Mouse (Mus musculus) embryonic facial prominence, embryonic 11.5 days (tissue): ENCODE data around the gene Acsm4. TPM values are rescaled to one million over a fixed set of nuclear protein-coding genes. Genes with fewer than 3 reads are reported as not detected.
"Not testable (repeated sequence)": the region's sequence is repeated elsewhere in the genome, so short reads cannot be mapped to it uniquely, and the experiment has no call there.

Experiments
- ATAC-seq: fragments of 200-750 bp; cut with Nextera tagmentation; replicated peaks from 2 replicates; pipeline ENCODE4 v1.8.0; 2017; ENCODE audit warnings: low read depth; ENCODE audit not compliant: insufficient number of reproducible peaks, low FRiP score, low TSS enrichment
- DNase-seq: peaks from one replicate; pipeline ENCODE4 v3.0.0-alpha.2; 2015; ENCODE audit warnings: low spot score
- H3K27ac ChIP-seq: fragments of 300-500 bp; sonication (generic); replicated peaks from 2 replicates; pipeline ENCODE4 v1.5.1; 2014; ENCODE audit warnings: mild to moderate bottlenecking, low read depth, low read length, control low read depth
- H3K27me3 ChIP-seq: fragments of 300-500 bp; sonication (generic); 2 replicates; pipeline ENCODE4 v1.6.1; 2014; ENCODE audit warnings: mild to moderate bottlenecking, low read length, moderate library complexity, mixed read lengths; ENCODE audit not compliant: control insufficient read depth, insufficient read depth
- H3K36me3 ChIP-seq: fragments of 300-500 bp; sonication (generic); replicated peaks from 2 replicates; pipeline ENCODE4 v1.6.1; 2014; ENCODE audit warnings: low read depth, mild to moderate bottlenecking, low read length, moderate library complexity, mixed read lengths; ENCODE audit not compliant: control insufficient read depth, insufficient read depth
- H3K4me1 ChIP-seq: fragments of 300-500 bp; sonication (generic); 2 replicates; pipeline ENCODE4 v1.6.1; 2014; ENCODE audit warnings: low read length, mixed read lengths; ENCODE audit not compliant: control insufficient read depth, insufficient read depth
- H3K4me2 ChIP-seq: fragments of 300-500 bp; sonication (generic); 2 replicates; pipeline ENCODE4 v1.6.1; 2014; ENCODE audit warnings: low read depth, mild to moderate bottlenecking, control low read depth, low read length, moderate library complexity
- H3K4me3 ChIP-seq: fragments of 300-500 bp; sonication (generic); 2 replicates; pipeline ENCODE4 v1.5.1; 2014; ENCODE audit warnings: low read depth, low read length, control low read depth
- H3K9ac ChIP-seq: fragments of 300-500 bp; sonication (generic); replicated peaks from 2 replicates; pipeline ENCODE4 v1.6.1; 2014; ENCODE audit warnings: mild to moderate bottlenecking, control low read depth, low read length
- H3K9me3 ChIP-seq: fragments of 300-500 bp; sonication (generic); replicated peaks from 2 replicates; pipeline ENCODE4 v1.6.1; 2016; ENCODE audit warnings: mild to moderate bottlenecking, low read length, inconsistent platforms, mixed read lengths; ENCODE audit not compliant: control insufficient read depth
- WGBS: fragments of 180-500 bp; shearing (Covaris S2); extraction: QIAGEN DNeasy Blood & Tissue Kit; methylation state at CpG from one replicate; pipeline ENCODE4 v1.1.7; 2014; 5-methylcytosine and 5-hydroxymethylcytosine counted together
- polyA plus RNA-seq: library from polyadenylated mRNA; unstranded; fragments of >200 nt; fragmentation: Nextera tagmentation; extraction: Ambion mirVana; gene quantifications from 2 replicates; pipeline ENCODE4 v1.2.1, GENCODE M21; 2014

The Acsm4 gene
- polyA plus RNA-seq, 1 experiment from 2014 or later, result 4.0 TPM

- H3K27ac ChIP-seq, H3K27me3 ChIP-seq, H3K9me3 ChIP-seq, H3K4me2 ChIP-seq, H3K36me3 ChIP-seq, H3K4me1 ChIP-seq: not testable (repeated sequence)
- DNase-seq (peak; percentile 5), ATAC-seq (peak; percentile 70)
- H3K9ac ChIP-seq, result peak overlapping the region; percentile 54
- peak overlapping the region; percentile 33 for H3K4me3 ChIP-seq
- WGBS, result 4% methylated on average over 25 of the region's 44 CpGs
Measured at GRCm38 (mm10) chr7:119739798-119740468, 50.1 kb downstream of the Acsm4 start.

GRCm38 (mm10) chr7:119744321-119744720, 54.5 kb downstream of the Acsm4 start:
- 8% methylated on average over 34 of the region's 34 CpGs for WGBS
- Histone ChIP-seq H3K27me3 (no peaks in the 10 kb centered on the region), H3K4me2 (peak overlapping the region; percentile 27), H3K36me3 (no peaks in the 10 kb centered on the region), H3K27ac (no peak overlapping the region), H3K9me3 (no peaks in the 10 kb centered on the region), H3K4me3 (0 out of 2 replicates have a peak overlapping the region, but pooled peaks have one; percentile 6), H3K9ac (no peak overlapping the region), H3K4me1 (no peaks in the 10 kb centered on the region)
- DNase-seq (peak; percentile 59), ATAC-seq (0 out of 2 replicates have a peak, but pooled peaks have one; percentile 39)

GRCm38 (mm10) chr7:119745869-119746268, 56.0 kb downstream of the Acsm4 start:
- H3K27me3 ChIP-seq, result no peaks in the 10 kb centered on the region
- no peak overlapping the region for H3K4me2 ChIP-seq
- no peak overlapping the region for H3K4me3 ChIP-seq
- H3K36me3 ChIP-seq, result no peaks in the 10 kb centered on the region
- no peak overlapping the region for H3K9ac ChIP-seq
- H3K27ac ChIP-seq, result no peak overlapping the region
- H3K9me3 ChIP-seq, result no peaks in the 10 kb centered on the region
- 87% methylated on average over 1 of the region's 1 CpGs for WGBS
- H3K4me1 ChIP-seq, result no peaks in the 10 kb centered on the region
- ATAC-seq (no peak), DNase-seq (no peak)

DNA sequence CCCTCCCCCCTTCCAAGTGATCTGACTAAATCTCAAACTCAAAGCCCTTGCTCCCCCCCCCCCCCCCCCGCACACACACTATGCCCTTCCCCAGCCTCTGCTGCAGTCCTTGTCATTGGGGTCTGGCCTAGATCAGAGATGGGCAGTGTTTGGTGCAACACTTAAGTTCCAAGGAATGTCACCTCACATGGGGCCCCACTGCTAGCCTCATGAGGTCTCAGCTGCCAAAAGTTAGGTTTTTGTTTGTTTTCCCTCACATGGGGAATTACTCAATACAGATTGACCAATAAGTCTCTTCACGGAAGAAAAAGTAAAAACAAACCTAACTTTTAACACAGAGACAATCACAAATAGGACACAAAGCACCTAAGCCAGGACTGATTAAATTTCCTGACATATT, 58.9 kb downstream of the Acsm4 start:
- no peak overlapping the region for H3K27ac ChIP-seq
- DNase-seq, result no peak
- 65% methylated on average over 1 of the region's 2 CpGs for WGBS
- no peaks in the 10 kb centered on the region for H3K4me1 ChIP-seq
- no peak overlapping the region for H3K9ac ChIP-seq
- ATAC-seq, result no peak
- H3K9me3 ChIP-seq, result no peaks in the 10 kb centered on the region
- H3K4me2 ChIP-seq, result no peak overlapping the region
- no peaks in the 10 kb centered on the region for H3K27me3 ChIP-seq
- H3K4me3 ChIP-seq, result no peak overlapping the region
- H3K36me3 ChIP-seq, result no peaks in the 10 kb centered on the region

- Histone ChIP-seq H3K27me3 (no peaks in the 10 kb centered on the region), H3K36me3 (no peaks in the 10 kb centered on the region), H3K9me3 (no peaks in the 10 kb centered on the region), H3K4me3 (no peak overlapping the region), H3K4me1 (no peaks in the 10 kb centered on the region), H3K9ac (no peak overlapping the region), H3K4me2 (no peak overlapping the region), H3K27ac (no peak overlapping the region)
- no peak for DNase-seq
- WGBS, result 64% methylated on average over 2 of the region's 2 CpGs
- ATAC-seq, result no peak
Measured at GRCm38 (mm10) chr7:119749942-119750341, 60.1 kb downstream of the Acsm4 start.

DNA sequence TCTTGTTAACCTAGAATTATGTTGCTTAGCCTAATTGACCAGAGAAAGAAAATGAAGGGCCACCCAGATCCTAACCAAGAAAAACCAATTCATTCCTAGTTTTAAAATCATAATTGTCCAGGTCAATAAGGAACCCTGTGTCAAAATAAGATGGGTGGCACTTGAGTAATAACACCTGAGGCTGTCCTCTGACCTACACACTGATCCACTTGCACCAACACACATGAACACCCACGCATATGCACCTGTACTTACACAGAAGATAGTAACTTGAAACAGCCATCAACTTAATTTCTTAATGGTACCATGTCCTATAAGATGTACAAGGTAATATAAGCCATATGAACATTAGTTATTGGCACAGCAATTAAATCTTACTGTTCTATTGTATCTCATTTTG, 63.9 kb downstream of the Acsm4 start:
- H3K4me2 ChIP-seq, result no peak overlapping the region
- WGBS, result 88% methylated on average over 1 of the region's 1 CpGs
- H3K27ac ChIP-seq, result no peak overlapping the region
- no peaks in the 10 kb centered on the region for H3K9me3 ChIP-seq
- no peak overlapping the region for H3K4me3 ChIP-seq
- no peaks in the 10 kb centered on the region for H3K4me1 ChIP-seq
- H3K36me3 ChIP-seq, result no peaks in the 10 kb centered on the region
- H3K9ac ChIP-seq, result no peak overlapping the region
- no peaks in the 10 kb centered on the region for H3K27me3 ChIP-seq
- DNase-seq, result no peak
- no peak for ATAC-seq

DNA sequence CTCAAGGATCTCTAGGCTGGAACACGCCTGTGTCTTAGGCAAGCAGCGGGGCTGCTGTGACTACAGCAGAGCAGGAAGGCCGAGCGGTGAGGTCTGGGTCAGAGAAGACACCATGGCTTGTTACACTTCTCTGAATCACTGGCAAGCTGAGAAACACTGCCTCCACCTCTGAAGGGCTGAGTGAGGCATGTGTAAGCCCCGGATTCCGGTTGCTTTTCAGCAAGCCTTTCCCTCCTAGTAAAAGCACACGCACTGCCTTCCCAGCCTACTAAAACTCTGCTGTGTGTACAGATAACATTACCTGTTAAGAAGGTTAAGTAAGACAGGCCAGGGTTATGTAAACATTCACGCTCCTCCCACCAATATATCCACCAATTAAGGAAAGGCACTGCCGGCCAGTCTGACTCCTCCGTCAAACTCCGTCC, 70.7 kb downstream of the Acsm4 start, which contains the start of gene Acsm3:
Gene Acsm3, plus strand, starts transcription at position 397 of the 425 bp plus-strand sequence.
- H3K4me3 ChIP-seq, result no peak within 1 kb of the TSS
- DNase-seq, result no peak
- no peak within 1 kb of the TSS for H3K4me2 ChIP-seq
- H3K9me3 ChIP-seq, result no peaks in the 10 kb centered on the region
- no peak for ATAC-seq
- no peaks in the 10 kb centered on the region for H3K36me3 ChIP-seq
- H3K27me3 ChIP-seq, result no peaks in the 10 kb centered on the region
- H3K4me1 ChIP-seq, result no peaks in the 10 kb centered on the region
- no peak within 1 kb of the TSS for H3K27ac ChIP-seq
- 74% methylated on average over 11 of the region's 11 CpGs for WGBS
- H3K9ac ChIP-seq, result no peak within 1 kb of the TSS

GRCm38 (mm10) chr7:119762166-119762697, 72.4 kb downstream of the Acsm4 start:
- H3K27me3 ChIP-seq, result no peaks in the 10 kb centered on the region
- ATAC-seq, result no peak
- WGBS, result 65% methylated on average over 4 of the region's 4 CpGs

More at GRCm38 (mm10) chr7:119762166-119762697, 72.4 kb downstream of the Acsm4 start:
- no peak overlapping the region for H3K4me2 ChIP-seq
- H3K27ac ChIP-seq, result no peak overlapping the region
- no peak for DNase-seq
- H3K36me3 ChIP-seq, result no peaks in the 10 kb centered on the region
- no peaks in the 10 kb centered on the region for H3K4me1 ChIP-seq
- H3K9ac ChIP-seq, result no peak overlapping the region
- no peak overlapping the region for H3K4me3 ChIP-seq
- no peaks in the 10 kb centered on the region for H3K9me3 ChIP-seq
